Mouse (Mus musculus) forebrain, embryonic 15.5 days (tissue): Measurements from ENCODE around the gene Olfr1359. TPM values are rescaled to one million over a fixed set of nuclear protein-coding genes. Genes with fewer than 3 reads are reported as not detected.
"Not testable (repeated sequence)": the region's sequence is repeated elsewhere in the genome, so short reads cannot be mapped to it uniquely, and the experiment has no call there.

ENCODE experiments used
- ATAC-seq: fragments of 200-750 bp; cut with Nextera tagmentation; replicated peaks from 2 replicates; pipeline ENCODE4 v1.8.0; 2017; ENCODE audit warnings: mild to moderate bottlenecking, moderate TSS enrichment, moderate library complexity
- H3K27ac ChIP-seq: fragments of 300-500 bp; sonication (generic); replicated peaks from 2 replicates; pipeline ENCODE4 v1.5.1; 2015; ENCODE audit warnings: mild to moderate bottlenecking, inconsistent platforms
- H3K27me3 ChIP-seq: fragments of 300-500 bp; sonication (generic); 2 replicates; pipeline ENCODE4 v1.6.1; 2015; ENCODE audit warnings: inconsistent platforms
- H3K36me3 ChIP-seq: fragments of 300-500 bp; sonication (generic); 2 replicates; pipeline ENCODE4 v1.6.1; 2015; ENCODE audit warnings: mild to moderate bottlenecking, inconsistent platforms
- H3K4me1 ChIP-seq: fragments of 300-500 bp; sonication (generic); 2 replicates; pipeline ENCODE4 v1.6.1; 2015; ENCODE audit warnings: inconsistent platforms
- H3K4me2 ChIP-seq: fragments of 300-500 bp; sonication (generic); replicated peaks from 2 replicates; pipeline ENCODE4 v1.6.1; 2015; ENCODE audit warnings: mild to moderate bottlenecking, inconsistent platforms
- H3K4me3 ChIP-seq: fragments of 300-500 bp; sonication (generic); 2 replicates; pipeline ENCODE4 v1.5.1; 2015; ENCODE audit warnings: mild to moderate bottlenecking, inconsistent platforms
- H3K9ac ChIP-seq: fragments of 300-500 bp; sonication (generic); replicated peaks from 2 replicates; pipeline ENCODE4 v1.6.1; 2015; ENCODE audit warnings: mild to moderate bottlenecking, inconsistent platforms
- H3K9me3 ChIP-seq: fragments of 300-500 bp; sonication (generic); 2 replicates; pipeline ENCODE4 v1.6.1; 2016; ENCODE audit warnings: inconsistent platforms
- WGBS: fragments of 180-500 bp; shearing (Covaris S2); methylation state at CpG from one replicate; pipeline ENCODE4 v1.1.7; 2015; ENCODE audit warnings: mixed read lengths; 5-methylcytosine and 5-hydroxymethylcytosine counted together
- microRNA-seq: library from miRNA; unstranded; fragments of <30 nt; microRNA quantifications from one replicate; pipeline ENCODE4, GENCODE M21; 2016
- polyA plus RNA-seq: library from polyadenylated mRNA; unstranded; fragments of >200 nt; fragmentation: Nextera tagmentation; extraction: Ambion mirVana; gene quantifications from 2 replicates; pipeline ENCODE4 v1.2.1, GENCODE M21; 2015

The Olfr1359 gene
- polyA plus RNA-seq, 1 experiment from 2014 or later: not detected

DNA sequence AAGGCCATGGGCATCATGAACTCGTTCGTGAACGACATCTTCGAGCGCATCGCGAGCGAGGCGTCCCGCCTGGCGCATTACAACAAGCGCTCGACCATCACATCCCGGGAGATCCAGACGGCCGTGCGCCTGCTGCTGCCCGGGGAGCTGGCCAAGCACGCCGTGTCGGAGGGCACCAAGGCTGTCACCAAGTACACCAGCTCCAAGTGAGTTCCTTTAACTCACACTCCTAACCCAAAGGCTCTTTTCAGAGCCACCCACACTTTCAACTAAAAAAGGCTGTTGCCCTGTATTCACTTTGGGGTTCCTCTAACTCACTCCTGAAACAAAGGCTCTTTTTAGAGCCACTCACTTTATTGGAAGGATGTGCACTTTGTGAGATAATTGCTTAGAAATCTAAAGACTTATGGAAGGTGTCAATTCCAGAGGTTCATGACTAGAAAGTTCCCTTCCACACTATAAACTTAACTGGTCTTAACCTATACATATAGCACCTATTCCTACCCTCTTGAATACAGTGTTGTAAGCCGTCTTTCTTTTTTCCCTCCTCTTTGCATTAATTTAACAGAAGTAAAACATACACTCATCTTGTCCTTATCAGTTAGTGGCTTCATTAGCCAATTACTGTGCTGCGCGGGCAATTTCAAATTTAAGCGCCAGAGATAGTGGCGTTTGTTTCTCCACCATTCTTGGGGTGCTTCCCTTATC lies 56.5 kb downstream of the Olfr1359 start:
- Histone ChIP-seq H3K9ac (peak overlapping the region; percentile 46), H3K4me3 (peak overlapping the region; percentile 47), H3K27ac (peak overlapping the region; percentile 96), H3K4me2 (peak overlapping the region; percentile 82), H3K4me1 (peaks cover 32% of the 10 kb centered on the region)
- H3K9me3 ChIP-seq, H3K36me3 ChIP-seq, H3K27me3 ChIP-seq: not testable (repeated sequence)
- ATAC-seq: peak; percentile 4; the same call in 1 of the 2 replicates
- 0% methylated on average over 12 of the region's 26 CpGs for WGBS

DNA sequence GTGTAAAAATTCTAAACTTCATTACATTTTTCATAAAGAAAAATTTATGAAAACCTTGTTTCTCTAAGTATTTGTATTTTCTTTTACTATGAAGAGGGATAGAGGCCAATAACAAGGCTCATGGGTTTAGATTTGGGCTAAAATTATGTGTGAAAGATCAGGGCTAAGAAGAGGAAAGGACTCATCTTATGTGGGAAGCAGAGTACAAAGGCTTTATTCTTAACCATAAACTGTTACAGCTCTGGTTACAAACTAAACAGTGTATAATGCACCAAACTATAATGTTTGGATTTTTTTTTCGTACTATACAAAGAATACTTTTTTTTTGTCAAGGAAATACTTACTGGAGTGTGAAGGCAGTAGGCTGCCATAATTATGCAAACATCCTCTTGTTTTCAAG lies 57.8 kb downstream of the Olfr1359 start:
- Histone ChIP-seq H3K27me3 (no peaks in the 10 kb centered on the region), H3K4me2 (no peak overlapping the region), H3K4me3 (no peak overlapping the region), H3K4me1 (peaks cover 28% of the 10 kb centered on the region), H3K36me3 (no peaks in the 10 kb centered on the region), H3K9ac (no peak overlapping the region), H3K27ac (no peak overlapping the region), H3K9me3 (no peaks in the 10 kb centered on the region)
- WGBS: 47% methylated on average over 1 of the region's 1 CpGs
- no peak for ATAC-seq

Small RNA genes lying within 50 kb of the gene (microRNA-seq; reads per million reads assigned to microRNA genes)
- gene Gm44357 (not detected), gene Gm44367 (not detected), gene Gm44454 (not detected)

Other genes with a start within 250 kb of the Olfr1359 start
- 19.3 and 20.8 TPM in 2 replicates for gene Zscan26, start 244.4 kb upstream of the Olfr1359 start, polyA plus RNA-seq
- gene Nkapl, start 229.6 kb upstream of the Olfr1359 start, polyA plus RNA-seq: 3.4 and 3.5 TPM in 2 replicates
- 9.4 and 11.0 TPM in 2 replicates for gene Zkscan4, start 219.2 kb upstream of the Olfr1359 start, polyA plus RNA-seq
- gene Gm10065, start 218.7 kb upstream of the Olfr1359 start, polyA plus RNA-seq: not detected in 2 replicates
- gene AK157302, start 202.9 kb upstream of the Olfr1359 start, polyA plus RNA-seq: 0.23 and 0.24 TPM in 2 replicates
- gene Gm11273, start 196.7 kb upstream of the Olfr1359 start, polyA plus RNA-seq: 4.5 and 8.2 TPM in 2 replicates
- gene Zkscan8, start 167.0 kb upstream of the Olfr1359 start, polyA plus RNA-seq: 4.9 and 5.4 TPM in 2 replicates
- gene Olfr1366, start 155.3 kb upstream of the Olfr1359 start, polyA plus RNA-seq: 0.14 and 0.28 TPM in 2 replicates
- 0.06 TPM in 1 of 2 replicates, not detected in the other for gene Olfr1535, start 138.2 kb upstream of the Olfr1359 start, polyA plus RNA-seq
- gene Olfr1364, start 116.4 kb upstream of the Olfr1359 start, polyA plus RNA-seq: not detected in 2 replicates
- not detected in 2 replicates for gene Olfr1362, start 84.1 kb upstream of the Olfr1359 start, polyA plus RNA-seq
- 0.08 TPM in 1 of 2 replicates, not detected in the other for gene Olfr11, start 55.6 kb upstream of the Olfr1359 start, polyA plus RNA-seq
- not detected in 2 replicates for gene Olfr1361, start 34.7 kb upstream of the Olfr1359 start, polyA plus RNA-seq
- gene Olfr1360, start 20.7 kb upstream of the Olfr1359 start, polyA plus RNA-seq: not detected in 2 replicates
- gene Hist1h2bl, start 18.0 kb downstream of the Olfr1359 start, polyA plus RNA-seq: 2.2 TPM in 1 of 2 replicates, not detected in the other
- gene Hist1h2ai, start 18.3 kb downstream of the Olfr1359 start, polyA plus RNA-seq: 10.1 and 26.0 TPM in 2 replicates
- gene Hist1h3h, start 19.5 kb downstream of the Olfr1359 start, polyA plus RNA-seq: 10.8 and 11.6 TPM in 2 replicates
- 2.1 and 2.6 TPM in 2 replicates for gene Hist1h2bm, start 23.9 kb downstream of the Olfr1359 start, polyA plus RNA-seq
- gene Hist1h4j, start 37.0 kb downstream of the Olfr1359 start, polyA plus RNA-seq: 0.83 and 1.5 TPM in 2 replicates
- 2.3 and 3.3 TPM in 2 replicates for gene Hist1h4k, start 52.4 kb downstream of the Olfr1359 start, polyA plus RNA-seq
- 21.2 and 26.2 TPM in 2 replicates for gene Hist1h2ak, start 55.7 kb downstream of the Olfr1359 start, polyA plus RNA-seq
- gene Hist1h2bn, start 56.0 kb downstream of the Olfr1359 start, polyA plus RNA-seq: 1.2 and 2.6 TPM in 2 replicates
- 9.6 and 13.7 TPM in 2 replicates for gene Hist1h1b, start 82.5 kb downstream of the Olfr1359 start, polyA plus RNA-seq
- 79.3 and 101 TPM in 2 replicates for gene Hist1h3i, start 85.3 kb downstream of the Olfr1359 start, polyA plus RNA-seq
- gene Hist1h2an, start 89.1 kb downstream of the Olfr1359 start, polyA plus RNA-seq: 2.6 and 3.0 TPM in 2 replicates
- gene Hist1h2bp, start 89.3 kb downstream of the Olfr1359 start, polyA plus RNA-seq: 0.67 and 1.9 TPM in 2 replicates
- gene Hist1h2bq, start 112.1 kb downstream of the Olfr1359 start, polyA plus RNA-seq: 12.2 and 15.4 TPM in 2 replicates
- gene Hist1h2ao, start 112.4 kb downstream of the Olfr1359 start, polyA plus RNA-seq: 1.8 TPM in 1 of 2 replicates, not detected in the other
- gene Hist1h4m, start 113.6 kb downstream of the Olfr1359 start, polyA plus RNA-seq: not detected in 2 replicates
- 6.1 and 9.4 TPM in 2 replicates for gene Hist1h4n, start 134.1 kb downstream of the Olfr1359 start, polyA plus RNA-seq
- 1,855 and 2,360 TPM in 2 replicates for gene Hist1h2ap, start 135.4 kb downstream of the Olfr1359 start, polyA plus RNA-seq
- gene Hist1h2br, start 135.6 kb downstream of the Olfr1359 start, polyA plus RNA-seq: 11.5 and 15.4 TPM in 2 replicates
- gene Zfp184, start 247.0 kb downstream of the Olfr1359 start, polyA plus RNA-seq: 23.6 and 24.7 TPM in 2 replicates